Mouse (Mus musculus) layer of hippocampus, adult 11-12 months (tissue): Measurements from ENCODE around the gene Rcc1l.

Experiments used
- DNase-seq: peaks from one replicate; pipeline ENCODE4 v3.0.0; 2022; ENCODE audit warnings: low spot score

Rcc1l gene

DNA sequence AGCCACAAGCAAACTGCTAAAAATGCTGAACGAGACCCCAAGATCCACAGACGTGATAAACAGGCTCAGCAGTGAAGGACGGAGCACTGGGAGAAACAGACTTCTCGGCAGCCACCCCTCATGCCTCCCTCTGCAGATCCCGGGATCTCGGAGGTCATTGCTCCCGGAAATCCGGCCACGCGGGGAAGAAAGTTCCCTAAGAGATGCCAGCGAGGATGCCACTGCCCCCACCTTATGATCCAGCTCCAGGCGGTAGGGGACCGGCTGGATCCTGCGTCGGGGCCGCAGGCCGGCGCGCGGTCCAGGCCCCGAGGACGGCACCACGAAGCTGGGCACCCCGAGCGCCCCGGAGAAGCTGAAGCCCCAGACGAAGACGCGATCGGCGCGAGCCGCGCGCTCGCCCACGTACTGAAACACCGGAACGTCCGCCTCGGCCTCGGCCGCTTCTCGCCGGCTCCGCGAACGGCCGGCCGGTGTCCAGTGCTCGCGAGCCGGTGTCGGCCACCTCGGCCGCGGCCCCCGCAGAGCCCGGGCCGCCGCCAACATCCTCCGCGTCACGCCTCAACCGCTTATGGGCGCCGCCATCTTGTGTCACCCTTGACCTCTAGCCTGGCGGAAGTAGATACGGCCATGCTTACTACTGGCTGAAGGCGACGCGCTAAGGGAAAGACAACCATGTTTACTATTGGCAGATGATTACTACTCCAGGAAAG is at the start of gene Rcc1l:
Gene Rcc1l (minus strand): TSS at position 606 of the 713 bp plus-strand sequence.
- peak; percentile 90 for DNase-seq

DNA sequence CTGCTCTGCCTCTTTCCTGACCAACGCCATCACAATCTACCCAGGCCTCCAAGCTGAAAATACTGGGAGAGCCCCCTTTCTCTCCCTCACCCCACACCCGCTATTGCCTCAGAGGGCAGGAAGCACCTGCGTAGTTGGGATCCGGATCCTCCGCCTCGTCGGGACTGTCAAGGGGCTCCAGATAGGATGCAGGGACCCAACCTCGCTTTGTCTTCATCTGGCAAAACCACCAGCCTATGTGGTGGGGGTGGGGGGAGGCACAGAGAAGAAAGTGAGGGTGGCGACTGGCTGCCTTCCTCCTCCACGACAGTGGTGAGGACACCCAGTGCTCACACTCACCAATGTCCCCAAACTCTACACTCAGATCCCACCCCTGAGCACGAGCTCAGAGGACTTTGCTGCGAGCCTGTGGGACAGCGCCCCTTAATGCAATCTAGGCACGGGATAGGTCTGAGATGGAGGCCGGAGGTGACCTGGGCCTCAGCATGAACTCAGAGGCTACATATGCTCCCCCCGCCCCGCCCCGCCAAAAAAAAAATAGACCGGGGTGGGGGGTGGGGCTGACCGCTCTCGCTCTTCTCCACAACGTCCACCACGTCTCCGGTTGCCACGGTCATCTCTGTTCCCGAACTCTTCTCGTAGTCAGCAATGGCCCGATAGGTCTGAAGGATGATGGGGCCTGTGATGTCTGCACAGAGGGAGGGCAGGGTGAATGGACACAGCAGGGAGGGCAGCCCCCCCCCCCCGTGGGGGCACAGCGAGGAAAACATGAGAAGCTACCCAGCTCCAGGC is 48.7 kb upstream of the Rcc1l start:
- no peak for DNase-seq

DNA sequence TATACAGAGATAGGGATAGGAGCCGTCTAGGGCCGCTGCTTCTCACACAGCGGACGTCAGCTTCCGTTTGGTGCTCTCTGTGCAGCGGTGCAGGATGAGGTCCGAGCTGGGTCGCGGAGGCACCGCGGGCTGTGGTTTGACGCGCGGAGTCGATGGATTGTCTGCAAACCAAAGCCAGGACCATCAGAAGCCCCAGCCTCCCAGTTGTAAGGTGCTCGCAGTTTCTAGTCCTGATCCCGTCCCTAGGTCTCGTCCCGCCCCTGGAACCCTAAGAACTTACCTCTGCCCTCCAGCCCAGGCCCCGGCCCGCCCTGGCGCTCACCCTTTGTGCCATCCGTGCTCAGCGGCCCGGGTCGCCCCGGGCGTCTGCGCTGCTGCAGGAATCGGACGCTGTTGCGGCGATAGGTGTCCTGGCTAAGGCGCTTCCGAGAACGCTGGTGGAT is 45.2 kb upstream of the Rcc1l start:
- no peak for DNase-seq

DNA sequence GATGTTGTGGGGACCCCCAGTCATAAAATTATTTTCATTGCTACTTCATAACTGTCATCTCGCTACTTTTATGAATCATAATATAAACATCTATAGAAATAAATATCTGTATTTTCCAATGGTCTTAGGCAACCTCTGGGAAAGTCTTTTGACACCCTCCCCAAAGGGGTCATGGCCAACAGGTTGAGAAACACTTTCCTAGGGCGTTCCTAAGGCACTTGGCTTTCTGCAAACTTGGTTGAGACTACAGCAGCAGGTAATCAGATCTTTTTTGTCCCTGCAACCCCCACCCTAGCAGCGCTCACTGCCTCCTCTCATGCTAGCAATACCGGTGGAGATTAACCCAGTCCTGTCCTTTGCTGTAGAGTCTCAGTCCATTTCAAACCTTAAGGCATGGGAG is 44.7 kb upstream of the Rcc1l start:
- no peak for DNase-seq

DNA sequence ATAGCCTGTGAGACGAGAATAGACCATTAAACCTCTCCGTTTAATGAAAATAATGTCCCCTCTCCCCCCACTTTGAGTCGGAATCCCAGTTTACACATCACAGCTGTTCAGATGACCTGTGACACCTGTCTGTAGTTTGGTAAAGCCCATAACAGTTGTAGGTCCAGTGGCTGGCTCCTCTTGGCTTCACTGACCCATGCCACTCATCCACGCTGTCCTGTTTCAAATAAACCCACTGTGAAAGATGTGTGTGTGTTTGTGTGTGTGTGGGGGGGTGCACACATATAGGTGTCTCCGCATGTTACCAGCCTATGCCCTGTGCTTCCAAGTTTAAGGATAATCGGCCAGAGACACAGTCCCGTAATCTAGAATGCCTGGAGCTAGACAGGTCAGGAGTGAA is 41.3 kb upstream of the Rcc1l start:
- no peak for DNase-seq

DNA sequence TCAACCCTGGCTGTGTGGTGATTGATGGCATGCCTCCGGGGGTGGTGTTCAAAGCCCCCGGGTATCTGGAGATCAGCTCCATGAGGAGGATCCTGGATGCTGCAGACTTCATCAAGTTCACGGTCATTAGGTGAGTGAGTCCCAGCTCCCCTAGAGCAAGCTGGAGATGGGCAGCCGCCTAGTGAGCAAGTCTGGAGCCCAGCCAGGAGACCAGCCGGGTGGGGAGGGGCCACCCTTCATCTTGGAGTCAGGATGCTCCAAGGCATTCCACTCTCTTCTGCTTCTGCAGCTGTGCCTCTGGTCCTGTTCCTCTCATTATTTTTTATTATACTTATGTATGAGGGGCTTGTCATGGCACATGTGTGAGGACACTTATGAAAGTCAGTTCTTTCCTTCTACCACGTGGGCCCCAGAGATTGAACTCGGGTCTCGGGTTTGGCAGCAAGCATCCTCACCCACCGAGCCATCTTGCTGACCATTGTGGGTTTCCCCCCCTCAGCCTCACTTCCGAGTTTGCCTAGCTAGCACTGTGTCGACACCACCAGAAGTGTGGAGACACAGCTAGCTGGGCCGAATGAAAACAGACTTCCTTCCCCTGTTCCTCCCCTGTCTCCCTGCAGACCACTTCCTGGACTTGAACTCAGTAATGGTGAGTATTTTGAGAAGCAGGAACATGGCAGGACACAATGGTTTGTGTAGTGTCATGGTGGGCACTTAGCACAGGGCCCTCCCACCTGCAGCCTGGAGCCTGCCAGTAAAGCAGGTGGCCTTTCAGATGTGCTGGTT is 37.6 kb upstream of the Rcc1l start:
- DNase-seq = no peak

DNA sequence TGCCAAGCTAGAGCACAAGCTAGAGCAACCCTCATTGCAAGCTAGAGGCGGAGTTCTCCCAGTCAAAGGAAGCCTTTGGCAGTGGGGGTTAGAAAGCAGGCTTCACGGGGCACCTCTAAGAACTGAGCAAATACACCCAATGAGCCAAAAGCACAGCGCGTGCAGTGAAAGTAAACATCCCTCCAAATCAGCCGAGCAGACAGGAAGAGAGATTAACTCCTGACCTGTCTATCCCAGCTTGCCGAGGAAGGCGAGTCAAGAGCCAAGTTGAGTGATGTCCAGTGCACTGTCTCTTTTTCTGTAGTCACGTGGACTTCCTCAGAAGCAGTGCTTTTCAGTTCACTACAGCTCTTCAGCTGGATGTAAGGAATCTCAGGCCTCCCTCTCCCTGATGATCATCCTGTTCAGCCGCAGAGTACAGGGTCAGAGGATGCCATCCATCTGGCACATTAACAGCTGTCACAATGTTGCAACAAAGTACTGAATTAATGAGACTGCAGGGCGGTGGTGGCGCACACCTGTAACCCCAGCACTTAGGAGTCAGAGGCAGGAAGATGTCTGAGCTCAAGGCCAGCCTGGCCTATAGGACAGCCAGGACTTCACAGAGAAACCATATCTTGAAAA is 33.5 kb upstream of the Rcc1l start:
- DNase-seq = no peak

DNA sequence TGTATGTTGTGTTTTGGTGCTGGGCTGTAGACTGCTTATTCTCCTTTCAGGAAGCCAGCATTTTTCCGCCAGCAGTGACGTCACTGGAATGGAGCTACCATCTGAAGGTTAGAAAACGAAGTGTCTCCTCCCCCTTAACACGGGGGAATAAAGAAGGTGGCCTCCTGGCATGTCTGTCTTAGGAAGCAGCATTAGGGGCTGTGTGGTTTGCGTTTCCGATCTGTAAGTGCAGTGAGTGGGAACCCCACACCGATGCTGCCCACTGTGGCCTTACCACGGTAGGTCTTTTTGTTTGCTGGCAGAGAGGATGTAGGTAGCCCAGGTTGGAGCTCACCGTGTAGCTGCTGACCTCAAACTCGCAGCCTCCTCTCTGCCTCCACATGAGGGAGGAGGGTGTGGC is 30.1 kb upstream of the Rcc1l start:
- no peak for DNase-seq

DNA sequence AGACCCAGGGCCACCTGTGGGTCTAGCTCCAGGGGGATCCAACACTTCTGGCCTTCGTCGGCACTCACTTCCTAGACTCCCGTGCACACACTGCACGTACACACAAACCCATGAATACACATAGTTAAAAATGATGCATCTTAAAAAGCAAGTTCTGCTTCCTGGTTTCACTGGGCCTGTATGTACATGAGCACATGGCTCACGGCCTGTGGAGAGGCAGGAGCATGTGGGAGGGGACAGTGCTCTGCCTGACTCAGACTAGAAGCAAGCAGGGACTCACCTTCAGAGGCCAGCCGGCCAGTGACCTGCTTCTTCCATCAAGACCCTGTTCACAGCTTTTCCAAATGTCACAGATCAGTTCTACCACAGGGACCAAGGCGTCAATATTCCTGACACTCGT is 17.1 kb upstream of the Rcc1l start:
- no peak for DNase-seq

DNA sequence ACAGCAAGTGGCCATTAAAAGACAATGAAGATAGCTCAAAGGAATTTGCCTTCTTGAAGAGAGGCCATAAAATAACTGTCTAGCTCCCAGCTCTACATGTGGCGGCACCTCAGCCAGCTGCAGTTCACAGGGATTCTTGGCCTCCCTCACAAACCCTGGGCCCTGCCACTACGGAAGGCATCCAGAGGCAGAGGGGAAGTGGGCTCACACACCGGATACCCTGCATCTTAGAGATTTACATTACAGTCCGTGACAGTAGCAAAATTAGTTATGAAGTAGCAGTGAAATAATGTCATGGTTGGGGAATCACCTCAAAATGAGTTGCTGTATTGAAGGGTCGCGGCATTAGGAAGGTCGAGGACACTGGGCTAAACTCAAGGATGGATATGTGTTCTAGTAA is 12.0 kb upstream of the Rcc1l start:
- no peak for DNase-seq

DNA sequence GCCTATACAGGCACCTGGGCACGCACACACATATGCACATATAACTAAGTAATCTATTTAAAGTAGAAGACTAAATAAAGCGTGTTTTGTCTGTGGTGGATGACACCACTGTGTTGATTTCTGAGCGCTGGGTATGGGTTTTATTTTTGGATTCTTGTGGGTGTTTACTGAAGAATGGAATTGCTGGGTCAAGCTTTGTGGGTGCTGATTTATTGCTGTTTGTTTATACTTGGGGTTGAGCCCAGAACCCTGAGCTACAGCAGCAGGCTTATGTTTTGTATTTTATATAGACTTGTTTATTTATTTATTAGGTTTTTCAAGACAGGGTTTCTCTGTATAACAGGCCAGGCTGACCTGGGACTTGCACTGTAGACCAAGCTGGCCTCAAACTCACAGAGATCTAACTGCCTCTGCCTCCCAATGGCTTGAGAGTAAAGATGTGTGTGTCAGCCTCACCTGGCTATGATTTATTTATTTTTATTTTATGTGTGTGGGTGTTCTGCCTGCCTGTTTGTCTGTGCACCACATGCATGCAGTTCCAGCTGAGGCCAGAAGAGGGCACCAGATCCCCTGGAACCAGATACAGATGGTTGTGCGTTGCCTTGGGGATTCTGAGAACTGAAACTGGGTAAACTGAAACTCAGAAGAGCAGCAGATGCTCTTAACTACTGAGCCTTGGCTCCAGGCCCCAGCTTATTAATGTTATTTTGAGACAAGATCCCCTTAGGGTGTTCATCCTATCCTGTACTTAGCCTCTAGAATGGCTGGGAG is 10.6 kb upstream of the Rcc1l start:
- DNase-seq = peak; percentile 61

DNA sequence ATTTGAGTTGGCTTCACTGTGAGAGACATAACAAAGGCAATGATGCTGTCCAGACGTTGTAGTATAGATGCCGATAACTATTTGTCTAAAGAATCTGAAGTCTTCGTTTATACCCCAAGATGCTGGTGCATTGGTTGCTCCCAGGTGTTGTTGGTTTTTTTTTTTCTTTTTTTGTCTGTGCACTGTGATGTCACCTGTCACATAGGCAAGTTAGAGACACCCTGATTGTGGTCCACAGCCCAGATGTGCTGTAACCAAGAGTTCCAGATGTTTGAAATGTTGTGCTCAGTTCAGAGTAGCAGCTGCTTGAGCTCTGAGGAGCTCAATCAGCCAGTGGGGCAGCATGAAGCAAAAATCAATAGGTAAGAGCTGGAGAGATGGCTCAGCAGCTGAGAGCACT is 9.5 kb upstream of the Rcc1l start:
- DNase-seq = no peak

DNA sequence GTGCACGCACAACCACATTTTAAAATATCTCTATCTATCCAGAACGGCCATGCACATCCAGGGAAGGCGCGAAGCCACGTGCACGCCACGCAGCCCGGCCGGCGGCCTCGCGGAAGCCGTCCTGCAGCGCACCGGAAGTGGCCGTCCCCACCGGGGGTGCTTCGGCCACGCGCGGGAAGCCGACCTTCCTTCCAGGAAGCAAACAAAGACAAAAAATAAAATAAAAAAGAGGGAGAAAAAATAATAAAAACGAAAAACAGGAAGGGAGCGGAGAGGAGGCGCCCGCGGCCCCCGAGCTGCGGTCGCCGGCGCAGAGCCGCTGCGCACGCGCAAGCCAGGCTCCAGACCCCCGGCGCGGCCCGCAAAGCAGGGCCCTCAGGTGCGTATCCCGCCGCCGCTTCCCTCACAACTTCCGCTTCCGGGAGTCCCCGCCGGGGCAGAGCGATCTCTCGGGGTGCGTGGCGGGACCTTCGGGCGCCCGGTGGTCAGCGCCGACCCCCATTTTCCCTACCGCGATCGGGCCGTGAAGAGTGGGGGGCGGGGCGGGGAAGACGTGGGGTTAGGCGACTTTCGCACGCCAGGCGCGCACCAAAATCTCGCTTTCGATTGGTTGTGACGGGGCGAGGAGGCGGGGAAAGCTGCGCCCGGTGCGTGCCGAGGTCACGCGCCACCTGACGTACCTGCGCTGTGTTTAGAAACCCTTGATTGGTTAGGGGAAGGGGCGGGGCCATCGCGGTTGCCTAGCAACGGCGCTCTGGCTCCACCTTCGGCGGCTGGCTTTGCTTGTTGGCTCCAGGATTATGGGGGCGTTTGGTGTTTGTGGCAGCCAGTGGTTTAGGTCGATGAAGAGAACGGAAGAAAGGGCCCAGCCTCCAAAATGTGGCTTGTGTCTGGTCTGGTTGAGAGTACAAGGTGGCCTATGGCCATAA is 7.6 kb upstream of the Rcc1l start, which contains the start of gene Gtf2ird2:
Gene Gtf2ird2 (plus strand): TSS at position 140 of the 929 bp plus-strand sequence.
- peak; percentile 99 for DNase-seq

DNA sequence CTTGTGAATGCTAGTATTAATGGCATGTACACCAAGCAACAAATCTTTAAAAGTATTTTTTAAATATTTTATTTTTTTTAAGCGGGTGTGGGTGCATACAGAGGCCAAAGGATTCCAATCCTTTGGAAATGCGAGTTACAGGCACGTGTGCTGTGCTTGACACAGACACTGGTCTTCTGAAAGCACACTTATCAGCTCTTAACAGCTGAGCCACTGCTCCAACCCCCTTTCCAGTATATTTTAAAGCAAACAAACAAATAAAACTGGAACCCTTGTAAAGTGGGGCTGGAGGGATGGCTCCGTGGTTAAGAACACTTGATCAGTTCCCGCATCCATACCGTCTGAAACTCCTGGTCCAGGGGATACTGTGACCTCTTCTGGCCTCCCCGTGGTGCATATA is 6.6 kb upstream of the Rcc1l start:
- no peak for DNase-seq

DNA sequence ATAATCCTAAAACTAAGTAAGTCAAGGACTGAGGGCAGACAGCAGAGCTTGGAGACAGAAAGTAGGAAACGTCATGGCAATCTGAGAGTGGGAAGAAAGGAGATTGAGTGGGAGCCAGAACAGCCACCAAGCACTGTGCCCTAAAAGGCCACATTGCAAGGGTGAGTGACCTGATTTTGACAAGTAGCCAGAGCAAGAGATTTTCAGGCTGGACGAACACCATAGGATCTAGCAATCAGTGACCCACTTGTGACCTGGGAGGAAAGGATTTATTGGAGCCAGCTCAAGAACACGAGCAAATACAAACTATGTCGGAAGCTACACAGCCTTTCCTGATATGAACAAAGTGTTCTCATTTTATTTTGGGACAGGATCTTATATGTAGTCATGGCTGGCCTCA is 6.2 kb upstream of the Rcc1l start:
- no peak for DNase-seq

DNA sequence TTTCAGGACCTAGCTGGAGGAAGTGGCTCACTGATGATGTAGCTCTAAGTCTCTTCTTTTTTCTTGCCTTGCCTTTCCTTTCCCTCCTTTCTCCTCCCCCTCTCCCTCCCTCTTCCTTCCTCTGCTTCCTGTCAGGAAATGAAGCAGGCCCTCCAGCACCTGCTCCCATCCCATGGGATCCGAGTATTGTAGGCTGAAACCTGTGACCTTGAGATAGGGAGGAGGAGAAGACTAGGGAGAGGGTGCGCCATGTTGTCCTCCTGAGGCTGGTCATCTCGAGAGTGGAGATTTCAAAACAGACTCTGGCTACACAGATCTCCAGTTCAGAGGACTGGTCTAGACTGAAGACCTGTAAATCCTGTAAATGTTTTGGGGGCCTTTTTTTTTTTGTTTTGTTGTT is 5.6 kb upstream of the Rcc1l start:
- DNase-seq = no peak

DNA sequence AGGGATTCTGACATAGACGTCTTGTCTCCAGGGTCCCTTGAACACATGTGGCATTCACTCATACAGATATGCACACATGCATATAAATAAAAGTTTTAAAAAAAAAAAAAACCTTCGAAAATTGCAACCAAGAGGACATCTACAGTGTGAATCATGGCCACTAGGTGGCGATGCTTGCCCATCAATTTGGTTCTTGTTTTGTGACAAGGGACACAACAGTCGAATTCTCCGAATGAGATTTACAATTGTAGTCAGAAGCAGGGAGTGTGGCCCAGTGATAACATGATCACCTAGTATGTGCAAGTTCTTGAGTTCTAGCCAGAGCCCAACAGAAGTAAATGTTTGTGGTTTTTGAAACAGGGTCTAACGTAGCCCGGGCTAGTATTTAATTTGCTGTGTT is 3.3 kb upstream of the Rcc1l start:
- peak; percentile 89 for DNase-seq

DNA sequence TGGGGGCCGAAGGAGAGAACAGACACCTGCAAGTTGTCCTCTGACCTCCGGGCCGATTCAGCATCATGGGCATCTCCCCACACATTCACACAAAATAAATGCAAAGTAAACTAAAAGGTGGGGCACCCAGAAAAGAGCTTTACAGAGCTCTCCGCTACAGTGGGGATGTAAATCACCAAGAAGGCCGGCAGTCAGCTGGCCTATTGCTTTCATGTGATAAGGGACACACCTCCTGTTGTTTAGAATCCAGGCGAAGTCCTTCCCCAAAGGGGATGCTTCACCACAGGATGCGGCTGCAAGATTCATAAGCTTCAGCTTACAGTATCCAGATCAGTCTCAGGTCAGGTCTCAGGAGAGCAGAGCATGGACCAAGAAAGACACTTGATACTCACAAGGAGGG is 2.0 kb upstream of the Rcc1l start:
- DNase-seq = no peak

DNA sequence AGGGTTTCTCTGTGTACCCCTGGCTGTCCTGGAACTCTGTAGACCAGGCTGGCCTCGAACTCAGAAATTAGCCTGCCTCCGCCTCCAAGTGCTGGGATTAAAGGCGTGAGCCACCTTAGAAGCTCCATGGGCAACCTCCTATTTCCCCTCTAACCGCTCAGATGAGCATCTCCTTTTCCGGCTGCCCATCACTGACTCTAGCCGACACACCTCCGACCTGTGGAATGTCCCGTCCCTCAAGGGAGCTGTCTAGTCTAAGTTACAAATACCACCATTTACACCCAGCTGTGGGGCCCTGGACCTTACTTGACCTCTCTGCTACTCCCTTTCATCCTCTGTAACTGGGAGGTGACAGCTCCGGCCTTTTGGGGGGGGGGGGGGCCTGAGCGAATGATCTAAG is 878 bp downstream of the Rcc1l start:
- no peak for DNase-seq

DNA sequence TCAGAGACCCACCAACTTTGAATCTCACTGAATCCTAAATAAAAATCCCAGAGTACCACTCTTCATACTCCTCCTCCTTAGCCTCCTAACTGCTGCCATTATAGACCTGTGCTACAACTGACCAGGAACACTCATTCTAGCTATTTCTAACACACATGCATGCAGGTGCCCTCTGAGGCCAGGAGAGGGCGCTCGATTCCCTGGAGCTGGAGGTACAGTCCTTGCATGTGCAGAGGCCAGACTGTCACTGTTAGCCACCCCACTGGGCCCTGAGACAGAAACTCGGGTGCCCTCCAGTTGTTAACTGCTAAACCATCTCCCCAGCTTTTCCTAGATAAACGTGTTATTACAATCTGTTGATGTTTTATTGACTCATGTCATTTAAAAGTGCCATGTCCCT is 3.4 kb downstream of the Rcc1l start:
- no peak for DNase-seq
